8 mouse cellular contexts compared by ENCODE assay signal in the genomic region with DNA sequence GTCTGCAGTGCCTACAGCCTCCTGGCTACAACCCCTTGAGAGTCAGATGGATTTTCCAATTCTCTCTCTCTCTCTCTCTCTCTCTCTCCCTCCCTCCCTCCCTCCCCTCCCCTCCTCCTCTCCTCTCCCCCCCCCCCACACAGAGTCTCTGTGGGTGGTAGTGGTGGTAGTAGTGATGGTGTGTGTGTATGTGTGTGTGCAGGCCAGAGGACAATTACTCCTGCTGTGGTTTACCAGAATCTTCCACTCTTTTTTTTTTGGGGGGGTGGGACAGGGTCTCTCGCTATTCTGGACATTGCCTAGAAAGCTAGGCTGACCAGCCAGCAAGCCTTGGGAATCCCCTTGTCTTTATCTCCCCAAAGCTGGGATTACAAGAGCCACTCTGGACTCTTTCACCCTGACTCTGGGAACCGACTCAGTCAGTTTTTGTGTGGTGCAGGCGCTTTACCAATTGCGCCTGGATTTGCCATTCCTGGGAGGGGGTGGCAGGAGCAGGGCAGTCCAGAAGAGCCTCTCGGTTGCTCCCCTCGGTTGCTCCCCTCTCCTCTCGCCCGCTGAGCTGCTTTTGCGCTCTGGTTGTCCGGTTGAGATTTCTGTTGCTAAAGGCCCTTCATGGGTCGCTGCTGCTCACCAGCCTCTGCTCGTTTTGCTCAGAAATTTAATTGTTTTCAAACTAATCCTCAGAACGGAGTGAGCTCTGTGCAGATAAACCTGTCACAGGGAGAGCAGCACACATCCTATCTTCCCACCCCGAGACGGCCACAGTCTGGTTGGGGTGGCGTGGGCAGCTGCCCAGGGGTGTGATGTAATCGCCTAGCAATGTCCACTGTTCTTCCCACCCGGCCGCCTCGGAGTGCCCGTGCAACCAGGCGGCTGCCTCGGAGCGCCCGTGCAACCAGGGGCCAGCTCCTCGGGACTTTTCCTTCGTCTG. TPM values are rescaled to one million over a fixed set of nuclear protein-coding genes. Genes with fewer than 3 reads are reported as not detected.
DNase-seq lines count a peak whose midpoint lies in the region; ATAC-seq and TF ChIP-seq lines count a peak whose summit lies in the region.

No protein-coding gene starts in this region.

- DNase-seq in cerebellum, postnatal 10 days, result peak; percentile 66 to 74
- no peak for DNase-seq in cerebellum, adult 11 months
- DNase-seq in MN1 (ENCODE audit: low spot score), result peak; percentile 87
- DNase-seq in forebrain, postnatal 0 days, result no peak
- no peak for DNase-seq in hindbrain, embryonic 14.5 days (ENCODE audit: low spot score)
- peak; percentile 47 for DNase-seq in lung, postnatal 0 days (ENCODE audit: low spot score)
- peak; percentile 42 for DNase-seq in stomach, postnatal 0 days (ENCODE audit: low spot score)
- no peak for DNase-seq in natural killer cell, adult 2 months (ENCODE audit: low spot score in 2 of 2)

- H3K4me1 ChIP-seq in forebrain, postnatal 0 days (ENCODE audit: insufficient read depth), result no peaks in the 10 kb centered on the region
- peaks cover 10% of the 10 kb centered on the region; the same call in 1 of the 2 replicates for H3K4me1 ChIP-seq in hindbrain, embryonic 14.5 days (replicated peaks; ENCODE audit: control insufficient read depth, insufficient read depth, low read length)
- no peaks in the 10 kb centered on the region for H3K4me1 ChIP-seq in lung, postnatal 0 days (ENCODE audit: insufficient read depth, low read depth, low read length)
- H3K4me1 ChIP-seq in stomach, postnatal 0 days (replicated peaks; ENCODE audit: control insufficient read depth, insufficient read depth), result no peaks in the 10 kb centered on the region

- ATAC-seq in forebrain, postnatal 0 days, result peak; percentile 61
- peak; percentile 73; the same call in 1 of the 2 replicates for ATAC-seq in hindbrain, embryonic 14.5 days (ENCODE audit: low FRiP score)
- ATAC-seq in lung, postnatal 0 days, result peak; percentile 46; the same call in 1 of the 2 replicates
- peak; percentile 34; the same call in 1 of the 2 replicates for ATAC-seq in stomach, postnatal 0 days (ENCODE audit: low FRiP score, low TSS enrichment)

- H3K9ac ChIP-seq in forebrain, postnatal 0 days, result peak overlapping the region; percentile 11; the same call in 1 of the 2 replicates
- peak overlapping the region; percentile 39 for H3K9ac ChIP-seq in hindbrain, embryonic 14.5 days
- H3K9ac ChIP-seq in lung, postnatal 0 days (replicated peaks; ENCODE audit: low read depth), result no peak overlapping the region
- H3K9ac ChIP-seq in stomach, postnatal 0 days (ENCODE audit: low read length), result no peak overlapping the region

- no peak overlapping the region for H3K4me3 ChIP-seq in forebrain, postnatal 0 days (ENCODE audit: low read depth, low read length)
- no peak overlapping the region for H3K4me3 ChIP-seq in hindbrain, embryonic 14.5 days (replicated peaks; ENCODE audit: low read length)
- H3K4me3 ChIP-seq in lung, postnatal 0 days (ENCODE audit: low read depth, low read length), result no peak overlapping the region
- H3K4me3 ChIP-seq in stomach, postnatal 0 days (ENCODE audit: low read depth, low read length), result no peak overlapping the region

- 0 out of 2 replicates have a peak overlapping the region, but pooled peaks have one; percentile 15 for H3K27ac ChIP-seq in forebrain, postnatal 0 days (ENCODE audit: low read depth, low read length)
- peak overlapping the region; percentile 53 for H3K27ac ChIP-seq in hindbrain, embryonic 14.5 days
- no peak overlapping the region for H3K27ac ChIP-seq in lung, postnatal 0 days (ENCODE audit: low read length)
- H3K27ac ChIP-seq in stomach, postnatal 0 days (replicated peaks), result 0 out of 2 replicates have a peak overlapping the region, but pooled peaks have one; percentile 13

- H3K9me3 ChIP-seq in forebrain, postnatal 0 days (ENCODE audit: low read length), result no peaks in the 10 kb centered on the region
- no peaks in the 10 kb centered on the region for H3K9me3 ChIP-seq in hindbrain, embryonic 14.5 days (ENCODE audit: control insufficient read depth, low read length)
- no peaks in the 10 kb centered on the region for H3K9me3 ChIP-seq in lung, postnatal 0 days (ENCODE audit: low read length)
- no peaks in the 10 kb centered on the region for H3K9me3 ChIP-seq in stomach, postnatal 0 days (ENCODE audit: control insufficient read depth, low read length)

- TF ChIP-seq EP300 in lung, postnatal 0 days (IDR thresholded peaks at IDR 0.05), result no peak
- TF ChIP-seq EP300 in stomach, postnatal 0 days (optimal IDR thresholded peaks at IDR 0.05), result no peak

- no peaks in the 10 kb centered on the region for H3K36me3 ChIP-seq in forebrain, postnatal 0 days (ENCODE audit: insufficient read depth)
- H3K36me3 ChIP-seq in hindbrain, embryonic 14.5 days (replicated peaks; ENCODE audit: control insufficient read depth, insufficient read depth), result no peaks in the 10 kb centered on the region
- H3K36me3 ChIP-seq in lung, postnatal 0 days (ENCODE audit: insufficient read depth, low read length), result no peaks in the 10 kb centered on the region
- no peaks in the 10 kb centered on the region for H3K36me3 ChIP-seq in stomach, postnatal 0 days (ENCODE audit: control insufficient read depth, insufficient read depth, low read length)

- H3K4me2 ChIP-seq in forebrain, postnatal 0 days (ENCODE audit: low read depth), result no peak overlapping the region
- H3K4me2 ChIP-seq in hindbrain, embryonic 14.5 days (replicated peaks), result peak overlapping the region; percentile 28; the same call in 1 of the 2 replicates
- H3K4me2 ChIP-seq in lung, postnatal 0 days (replicated peaks; ENCODE audit: low read depth, low read length), result no peak overlapping the region
- H3K4me2 ChIP-seq in stomach, postnatal 0 days (replicated peaks; ENCODE audit: low read depth), result peak overlapping the region; percentile 25; the same call in 1 of the 2 replicates

- TF ChIP-seq CTCF in forebrain, postnatal 0 days (IDR thresholded peaks at IDR 0.05; ENCODE audit: low read depth), result no peak
- no peak for TF ChIP-seq CTCF in lung, postnatal 0 days (IDR thresholded peaks at IDR 0.05)
- TF ChIP-seq CTCF in stomach, postnatal 0 days (IDR thresholded peaks at IDR 0.05; ENCODE audit: low read depth), result no peak

- 10% methylated on average over 27 of the region's 27 CpGs for WGBS in forebrain, postnatal 0 days
- 29% methylated on average over 27 of the region's 27 CpGs for WGBS in hindbrain, embryonic 14.5 days
- 20% methylated on average over 27 of the region's 27 CpGs for WGBS in lung, postnatal 0 days
- WGBS in stomach, postnatal 0 days, result 26% methylated on average over 27 of the region's 27 CpGs

- no peaks in the 10 kb centered on the region for H3K27me3 ChIP-seq in forebrain, postnatal 0 days (ENCODE audit: insufficient read depth, low read length)
- no peaks in the 10 kb centered on the region for H3K27me3 ChIP-seq in hindbrain, embryonic 14.5 days (ENCODE audit: control insufficient read depth, insufficient read depth, low read length)
- no peaks in the 10 kb centered on the region for H3K27me3 ChIP-seq in lung, postnatal 0 days (replicated peaks; ENCODE audit: insufficient read depth, low read length)
- H3K27me3 ChIP-seq in stomach, postnatal 0 days (ENCODE audit: control insufficient read depth, insufficient read depth, low read length), result no peaks in the 10 kb centered on the region

RNA-seq across cellular contexts. Expression of gene Sox8, which starts 31.3 kb away (rescaled TPM):
- total RNA-seq in forebrain, postnatal 0 days (2014; rRNA removed), result 26.6 and 27.4 TPM in 2 replicates
- 20.8 and 22.6 TPM in 2 replicates for polyA plus RNA-seq in forebrain, postnatal 0 days (2015; fragmentation: Nextera tagmentation; extraction: Ambion mirVana)
- 18.5 and 20.1 TPM in 2 replicates for polyA plus RNA-seq in hindbrain, embryonic 14.5 days (2014; fragmentation: Nextera tagmentation; extraction: Ambion mirVana)
- polyA plus RNA-seq in lung, postnatal 0 days (2015; fragmentation: Nextera tagmentation; extraction: Ambion mirVana), result 0.19 and 0.24 TPM in 2 replicates
- 1.4 and 1.6 TPM in 2 replicates for polyA plus RNA-seq in stomach, postnatal 0 days (2015; fragmentation: Nextera tagmentation; extraction: Ambion mirVana)

RNA-seq across cellular contexts. Expression of gene Lmf1, which starts 39.7 kb away (rescaled TPM):
- 21.5 and 28.1 TPM in 2 replicates for total RNA-seq in forebrain, postnatal 0 days (2014; rRNA removed)
- polyA plus RNA-seq in forebrain, postnatal 0 days (2015; fragmentation: Nextera tagmentation; extraction: Ambion mirVana), result 13.9 and 17.8 TPM in 2 replicates
- polyA plus RNA-seq in hindbrain, embryonic 14.5 days (2014; fragmentation: Nextera tagmentation; extraction: Ambion mirVana), result 22.4 and 24.9 TPM in 2 replicates
- polyA plus RNA-seq in lung, postnatal 0 days (2015; fragmentation: Nextera tagmentation; extraction: Ambion mirVana), result 16.5 and 16.6 TPM in 2 replicates
- polyA plus RNA-seq in stomach, postnatal 0 days (2015; fragmentation: Nextera tagmentation; extraction: Ambion mirVana), result 16.3 and 17.7 TPM in 2 replicates

RNA-seq across cellular contexts. Expression of gene Sstr5, which starts 42.1 kb away (rescaled TPM):
- total RNA-seq in forebrain, postnatal 0 days (2014; rRNA removed), result 1.0 and 2.0 TPM in 2 replicates
- 0.64 and 0.94 TPM in 2 replicates for polyA plus RNA-seq in forebrain, postnatal 0 days (2015; fragmentation: Nextera tagmentation; extraction: Ambion mirVana)
- 0.47 and 0.76 TPM in 2 replicates for polyA plus RNA-seq in hindbrain, embryonic 14.5 days (2014; fragmentation: Nextera tagmentation; extraction: Ambion mirVana)
- 0.05 TPM in 1 of 2 replicates, not detected in the other for polyA plus RNA-seq in lung, postnatal 0 days (2015; fragmentation: Nextera tagmentation; extraction: Ambion mirVana)
- polyA plus RNA-seq in stomach, postnatal 0 days (2015; fragmentation: Nextera tagmentation; extraction: Ambion mirVana), result 0.06 and 0.16 TPM in 2 replicates

Comparison
In these comparisons a context has a peak if more than half of its experiments do, and no peak if none do; other contexts are left out.
1. DNase-seq: peak in cerebellum, postnatal 10 days (2 of 2), MN1 (single experiment), lung, postnatal 0 days (single experiment) and stomach, postnatal 0 days (single experiment); none in cerebellum, adult 11 months (single experiment), forebrain, postnatal 0 days (single experiment), hindbrain, embryonic 14.5 days (single experiment) and natural killer cell, adult 2 months (0 of 2).
2. H3K4me2 ChIP-seq: peak in hindbrain, embryonic 14.5 days (single experiment) and stomach, postnatal 0 days (single experiment); none in forebrain, postnatal 0 days (single experiment) and lung, postnatal 0 days (single experiment).
3. H3K9ac ChIP-seq: peak in forebrain, postnatal 0 days (single experiment) and hindbrain, embryonic 14.5 days (single experiment); none in lung, postnatal 0 days (single experiment) and stomach, postnatal 0 days (single experiment).
4. Peak in every context shown above with its lines, with median percentiles within 50 percentile points of each other: ATAC-seq.